Mouse (Mus musculus) testis, adult 2 months (tissue): ENCODE results near the gene Mafg.

ENCODE experiments used
- CTCF ChIP-seq: fragments of 200-500 bp; IDR thresholded peaks from 2 replicates; pipeline ENCODE4 v1.5.1; 2012; ENCODE audit warnings: low read depth, mild to moderate bottlenecking, inconsistent platforms, low read length, moderate library complexity; ENCODE audit not compliant: control insufficient read depth, insufficient read depth, insufficient replicate concordance
- POLR2A ChIP-seq: fragments of 200-500 bp; IDR thresholded peaks from 2 replicates; pipeline ENCODE4 v1.6.1; 2012; ENCODE audit warnings: low read depth, mild to moderate bottlenecking, inconsistent platforms, low read length, moderate library complexity; ENCODE audit not compliant: control insufficient read depth

DNA sequence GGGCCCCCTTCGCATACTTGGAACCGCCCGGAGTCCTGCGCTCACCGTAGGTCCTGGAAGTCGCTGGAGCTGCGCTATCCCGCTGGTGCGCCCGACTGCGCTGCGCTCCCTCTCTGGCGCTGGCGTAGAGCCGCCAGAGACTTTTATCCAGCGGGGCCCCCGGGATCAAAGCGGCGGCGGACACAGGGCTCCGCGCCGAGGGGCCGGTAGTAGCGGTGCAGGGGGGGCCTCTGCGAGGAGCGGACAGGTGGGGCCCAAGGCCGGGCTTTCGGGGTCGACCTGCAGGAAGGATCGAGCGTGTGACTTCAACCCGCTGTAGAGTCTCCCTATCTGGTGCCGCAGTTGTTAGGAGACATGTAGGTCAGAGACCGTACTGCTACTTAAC lies 27.7 kb upstream of the Mafg start, which contains the start of gene Notum:
- no peak for TF ChIP-seq CTCF
- TF ChIP-seq POLR2A = no peak
